9 mouse cellular contexts compared by ENCODE assay signal in genomic region chr6:52796691-52797090, GRCm38 (mm10).
DNase-seq lines count a peak whose midpoint lies in the region; ATAC-seq and TF ChIP-seq lines count a peak whose summit lies in the region.
"Had no signal": no experiment of that assay in that cellular context is flagged by ENCODE, and none has a peak within 500 bp of the region (broad histone marks: within the 10 kb centered on the region; RNA-seq: fewer than 3 reads in every experiment).

No protein-coding gene starts in this region.

- TF ChIP-seq CTCF in layer of hippocampus, adult 2 months (conservative IDR thresholded peaks at IDR 0.05), result no peak

- no peak for DNase-seq in forebrain, embryonic 11.5 days (ENCODE audit: low spot score)
- DNase-seq in retina, embryonic 14.5 days (ENCODE audit: low spot score), result peak; percentile 9
- no peak for DNase-seq in retina, postnatal 1 day
- no peak for DNase-seq in heart, embryonic 10.5 days (ENCODE audit: low spot score)
- DNase-seq in embryo, embryonic 9.5 days (ENCODE audit: extremely low spot score), result no peak
- no peak for DNase-seq in layer of hippocampus, adult 2 months (ENCODE audit: low spot score in 2 of 2)
- DNase-seq in thymus, postnatal 4 days, result no peak

- H3K27ac ChIP-seq in forebrain, embryonic 15.5 days (replicated peaks), result no peak overlapping the region
- H3K27ac ChIP-seq in forebrain, embryonic 11.5 days (ENCODE audit: low read depth, low read length), result no peak overlapping the region
- peak overlapping the region; percentile 52; the same call in 1 of the 2 replicates for H3K27ac ChIP-seq in heart, embryonic 10.5 days
- H3K27ac ChIP-seq in layer of hippocampus, adult 2 months, result no peak overlapping the region; the same call in 1 of the 2 replicates

- H3K9ac ChIP-seq in forebrain, embryonic 15.5 days (replicated peaks), result no peak overlapping the region
- H3K9ac ChIP-seq in forebrain, embryonic 11.5 days (ENCODE audit: low read length), result no peak overlapping the region

- H3K27me3 ChIP-seq in forebrain, embryonic 15.5 days, result no peaks in the 10 kb centered on the region
- H3K27me3 ChIP-seq in forebrain, embryonic 11.5 days (ENCODE audit: control insufficient read depth, insufficient read depth, low read length), result no peaks in the 10 kb centered on the region
- H3K27me3 ChIP-seq in heart, embryonic 10.5 days (ENCODE audit: insufficient read depth, poor library complexity, severe bottlenecking), result no peaks in the 10 kb centered on the region
- H3K27me3 ChIP-seq: megakaryocyte, embryonic 14.5 days had no signal

- H3K9me3 ChIP-seq in forebrain, embryonic 15.5 days, result no peaks in the 10 kb centered on the region
- H3K9me3 ChIP-seq in forebrain, embryonic 11.5 days (ENCODE audit: control insufficient read depth, low read length), result no peaks in the 10 kb centered on the region
- no peaks in the 10 kb centered on the region for H3K9me3 ChIP-seq in heart, embryonic 10.5 days

- peaks cover 36% of the 10 kb centered on the region for H3K4me1 ChIP-seq in forebrain, embryonic 15.5 days
- 0 out of 2 replicates have a peak, but pooled peaks cover 5% of the 10 kb centered on the region for H3K4me1 ChIP-seq in forebrain, embryonic 11.5 days (replicated peaks; ENCODE audit: control insufficient read depth, insufficient read depth, low read length)
- peaks cover 36% of the 10 kb centered on the region for H3K4me1 ChIP-seq in heart, embryonic 10.5 days

- WGBS in forebrain, embryonic 15.5 days, result 26% methylated on average over 1 of the region's 1 CpGs
- 58% methylated on average over 1 of the region's 1 CpGs for WGBS in forebrain, embryonic 11.5 days
- WGBS in heart, embryonic 10.5 days, result 53% methylated on average over 1 of the region's 1 CpGs

- no peaks in the 10 kb centered on the region for H3K36me3 ChIP-seq in forebrain, embryonic 15.5 days
- H3K36me3 ChIP-seq in forebrain, embryonic 11.5 days (ENCODE audit: control insufficient read depth, insufficient read depth, low read length), result no peaks in the 10 kb centered on the region
- no peaks in the 10 kb centered on the region for H3K36me3 ChIP-seq in heart, embryonic 10.5 days

- H3K4me2 ChIP-seq in forebrain, embryonic 15.5 days (replicated peaks), result no peak overlapping the region
- no peak overlapping the region for H3K4me2 ChIP-seq in forebrain, embryonic 11.5 days (ENCODE audit: low read depth, low read length, severe bottlenecking)

- H3K4me3 ChIP-seq in forebrain, embryonic 15.5 days, result no peak overlapping the region
- no peak overlapping the region for H3K4me3 ChIP-seq in forebrain, embryonic 11.5 days (ENCODE audit: low read depth, low read length)
- no peak overlapping the region for H3K4me3 ChIP-seq in heart, embryonic 10.5 days
- no peak overlapping the region for H3K4me3 ChIP-seq in layer of hippocampus, adult 2 months
- H3K4me3 ChIP-seq: megakaryocyte, embryonic 14.5 days had no signal

- ATAC-seq in forebrain, embryonic 15.5 days (replicated peaks), result peak; percentile 64; the same call in 1 of the 2 replicates
- ATAC-seq in forebrain, embryonic 11.5 days (replicated peaks; ENCODE audit: low FRiP score), result no peak
